Comparison of ENCODE assay signal across 11 mouse cellular contexts in genomic region chr6:84053874-84054530, GRCm38 (mm10). TPM values are rescaled to one million over a fixed set of nuclear protein-coding genes. Genes with fewer than 3 reads are reported as not detected.
A peak's percentile ranks its signal among the peaks of the same experiment; 100 is the strongest.
DNase-seq lines count a peak whose midpoint lies in the region; ATAC-seq and TF ChIP-seq lines count a peak whose summit lies in the region.
"Had no signal": no experiment of that assay in that cellular context is flagged by ENCODE, and none has a peak within 500 bp of the region (broad histone marks: within the 10 kb centered on the region; RNA-seq: fewer than 3 reads in every experiment).

No protein-coding gene starts in this region.

- no peak overlapping the region for H3K9ac ChIP-seq in forebrain, embryonic 11.5 days (ENCODE audit: low read length)
- H3K9ac ChIP-seq in forebrain, embryonic 15.5 days (replicated peaks): no peak overlapping the region
- no peak overlapping the region for H3K9ac ChIP-seq in lung, embryonic 14.5 days
- H3K9ac ChIP-seq in midbrain, embryonic 11.5 days (ENCODE audit: low read length): no peak overlapping the region
- H3K9ac ChIP-seq: forebrain, postnatal 0 days had no signal

- H3K27ac ChIP-seq in forebrain, embryonic 11.5 days (ENCODE audit: low read depth, low read length): no peak overlapping the region
- no peak overlapping the region for H3K27ac ChIP-seq in forebrain, embryonic 15.5 days (replicated peaks)
- peak overlapping the region; percentile 75 for H3K27ac ChIP-seq in lung, embryonic 14.5 days (ENCODE audit: low read depth)
- no peak overlapping the region for H3K27ac ChIP-seq in midbrain, embryonic 11.5 days (ENCODE audit: low read depth, low read length)

- TF ChIP-seq CTCF in lung, embryonic 14.5 days (IDR thresholded peaks at IDR 0.05; ENCODE audit: low read depth): no peak

- no peaks in the 10 kb centered on the region for H3K4me1 ChIP-seq in forebrain, embryonic 11.5 days (replicated peaks; ENCODE audit: control insufficient read depth, insufficient read depth, low read length)
- H3K4me1 ChIP-seq in forebrain, embryonic 15.5 days: no peaks in the 10 kb centered on the region
- H3K4me1 ChIP-seq in lung, embryonic 14.5 days (ENCODE audit: insufficient read depth): no peaks in the 10 kb centered on the region
- no peaks in the 10 kb centered on the region for H3K4me1 ChIP-seq in midbrain, embryonic 11.5 days (ENCODE audit: control insufficient read depth, insufficient read depth, low read length)

- intact Hi-C loops in heart, postnatal 36 days (cut with DNase I): no loop called here

- H3K4me3 ChIP-seq in forebrain, embryonic 11.5 days (ENCODE audit: low read depth, low read length): no peak overlapping the region
- H3K4me3 ChIP-seq in forebrain, embryonic 15.5 days: no peak overlapping the region
- H3K4me3 ChIP-seq in lung, embryonic 14.5 days (ENCODE audit: low read depth, low read length): no peak overlapping the region
- no peak overlapping the region for H3K4me3 ChIP-seq in midbrain, embryonic 11.5 days (ENCODE audit: low read depth, low read length)

- no peak for ATAC-seq in forebrain, embryonic 11.5 days (replicated peaks; ENCODE audit: low FRiP score)
- no peak for ATAC-seq in forebrain, embryonic 15.5 days (replicated peaks)
- ATAC-seq in lung, embryonic 14.5 days (ENCODE audit: insufficient read depth): no peak
- no peak for ATAC-seq in midbrain, embryonic 11.5 days (ENCODE audit: low FRiP score)
- ATAC-seq: forebrain, postnatal 0 days had no signal

- no peaks in the 10 kb centered on the region for H3K9me3 ChIP-seq in forebrain, embryonic 11.5 days (ENCODE audit: control insufficient read depth, low read length)
- H3K9me3 ChIP-seq in forebrain, embryonic 15.5 days: no peaks in the 10 kb centered on the region
- H3K9me3 ChIP-seq in lung, embryonic 14.5 days (ENCODE audit: low read depth, low read length): no peaks in the 10 kb centered on the region
- H3K9me3 ChIP-seq in midbrain, embryonic 11.5 days (ENCODE audit: control insufficient read depth, low read length): no peaks in the 10 kb centered on the region

- H3K36me3 ChIP-seq in forebrain, embryonic 11.5 days (ENCODE audit: control insufficient read depth, insufficient read depth, low read length): no peaks in the 10 kb centered on the region
- H3K36me3 ChIP-seq in forebrain, embryonic 15.5 days: no peaks in the 10 kb centered on the region
- H3K36me3 ChIP-seq in lung, embryonic 14.5 days (ENCODE audit: insufficient read depth): no peaks in the 10 kb centered on the region
- H3K36me3 ChIP-seq in midbrain, embryonic 11.5 days (ENCODE audit: control insufficient read depth, insufficient read depth, low read length): no peaks in the 10 kb centered on the region

- H3K4me2 ChIP-seq in forebrain, embryonic 11.5 days (ENCODE audit: low read depth, low read length, severe bottlenecking): no peak overlapping the region
- no peak overlapping the region for H3K4me2 ChIP-seq in forebrain, embryonic 15.5 days (replicated peaks)
- no peak overlapping the region for H3K4me2 ChIP-seq in lung, embryonic 14.5 days
- no peak overlapping the region for H3K4me2 ChIP-seq in midbrain, embryonic 11.5 days
- H3K4me2 ChIP-seq: liver, embryonic 11.5 days had no signal

- DNase-seq in forebrain, embryonic 11.5 days (ENCODE audit: low spot score): peak; percentile 45
- DNase-seq in adrenal gland, postnatal 36 days: peak; percentile 39 to 59
- DNase-seq in heart, postnatal 36 days: peak; percentile 32 to 48
- peak; percentile 36 for DNase-seq in lung, embryonic 14.5 days
- no peak for DNase-seq in right cerebral cortex, adult 2 months (ENCODE audit: low spot score in 2 of 2)
- DNase-seq in embryo, embryonic 11 days: no peak
- no peak for DNase-seq in midbrain, embryonic 11.5 days (ENCODE audit: low spot score, missing footprints)
- DNase-seq: forebrain, postnatal 0 days had no signal

- no peaks in the 10 kb centered on the region for H3K27me3 ChIP-seq in forebrain, embryonic 11.5 days (ENCODE audit: control insufficient read depth, insufficient read depth, low read length)
- no peaks in the 10 kb centered on the region for H3K27me3 ChIP-seq in forebrain, embryonic 15.5 days
- H3K27me3 ChIP-seq in lung, embryonic 14.5 days (ENCODE audit: insufficient read depth, low read length): no peaks in the 10 kb centered on the region
- H3K27me3 ChIP-seq in midbrain, embryonic 11.5 days (ENCODE audit: control insufficient read depth, insufficient read depth, low read length): no peaks in the 10 kb centered on the region

- 83% methylated on average over 9 of the region's 9 CpGs for WGBS in forebrain, embryonic 11.5 days
- 85% methylated on average over 9 of the region's 9 CpGs for WGBS in forebrain, embryonic 15.5 days
- WGBS in lung, embryonic 14.5 days: 70% methylated on average over 9 of the region's 9 CpGs
- 84% methylated on average over 9 of the region's 9 CpGs for WGBS in midbrain, embryonic 11.5 days

RNA-seq across cellular contexts. Expression of gene Dysf, which starts 45.6 kb away (rescaled TPM):
- 3.4 and 4.4 TPM in 2 replicates for polyA plus RNA-seq in forebrain, embryonic 11.5 days (2014; fragmentation: Nextera tagmentation; extraction: Ambion mirVana)
- polyA plus RNA-seq in forebrain, embryonic 15.5 days (2015; fragmentation: Nextera tagmentation; extraction: Ambion mirVana): 1.5 and 1.7 TPM in 2 replicates
- 10 to 100 TPM; 47.5 to 51.0 TPM for total RNA-seq in adrenal gland, postnatal 36 days (2021)
- total RNA-seq in heart, postnatal 36 days (2021): 100 to 1,000 TPM; 108 to 112 TPM
- 11.5 and 13.5 TPM in 2 replicates for polyA plus RNA-seq in lung, embryonic 14.5 days (2014; fragmentation: Nextera tagmentation; extraction: Ambion mirVana)
- 2.0 and 2.4 TPM in 2 replicates for polyA plus RNA-seq in midbrain, embryonic 11.5 days (2014; fragmentation: Nextera tagmentation; extraction: Ambion mirVana)
- total RNA-seq: common myeloid progenitor, adult 5-6 weeks had no signal

Comparison
In these comparisons a context has a peak if more than half of its experiments do, and no peak if none do; other contexts are left out.
1. DNase-seq: peak in forebrain, embryonic 11.5 days (single experiment), adrenal gland, postnatal 36 days (2 of 2), heart, postnatal 36 days (2 of 2) and lung, embryonic 14.5 days (single experiment); none in right cerebral cortex, adult 2 months (0 of 2), embryo, embryonic 11 days (single experiment) and midbrain, embryonic 11.5 days (single experiment).